Mouse (Mus musculus) spleen, adult 2 months (tissue): ENCODE measurements around the gene Foxj1.

ENCODE experiments used
- CTCF ChIP-seq: fragments of 200-500 bp; IDR thresholded peaks from 2 replicates; pipeline ENCODE4 v1.5.1; 2011; ENCODE audit warnings: mild to moderate bottlenecking, inconsistent platforms; ENCODE audit not compliant: insufficient read depth, insufficient read length, insufficient replicate concordance; ENCODE audit errors: extremely low read depth
- POLR2A ChIP-seq: fragments of 200-500 bp; IDR thresholded peaks from 2 replicates; pipeline ENCODE4 v1.6.1; 2011; ENCODE audit warnings: low read depth, low read length, inconsistent platforms

DNA sequence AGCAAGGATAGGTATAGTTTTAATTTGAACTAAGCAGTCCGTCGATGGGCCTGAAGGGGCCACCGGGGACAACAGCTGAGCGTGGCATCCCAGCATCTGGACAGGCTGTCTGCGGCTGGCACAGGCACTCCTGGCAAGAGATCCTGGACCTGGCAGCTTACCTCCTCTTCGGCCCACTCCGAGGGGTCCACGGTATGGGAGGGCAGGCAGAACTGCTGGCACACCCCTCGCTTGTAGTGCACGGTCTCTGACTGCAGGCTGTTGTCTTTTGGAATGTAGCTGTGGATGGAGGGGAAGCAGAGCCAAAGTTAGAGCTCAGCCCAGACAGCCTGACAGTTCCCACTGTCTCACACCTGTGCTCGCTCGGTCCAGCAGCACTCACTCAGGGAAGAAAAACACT, 24.5 kb upstream of the Foxj1 start:
- TF ChIP-seq CTCF, result no peak
- no peak for TF ChIP-seq POLR2A
